9 mouse cellular contexts compared by ENCODE assay signal in genomic region chr5:138993371-138994107, GRCm38 (mm10). TPM values are rescaled to one million over a fixed set of nuclear protein-coding genes. Genes with fewer than 3 reads are reported as not detected.
A peak's percentile ranks its signal among the peaks of the same experiment; 100 is the strongest.
DNase-seq lines count a peak whose midpoint lies in the region; ATAC-seq and TF ChIP-seq lines count a peak whose summit lies in the region.
"Had no signal": no experiment of that assay in that cellular context is flagged by ENCODE, and none has a peak within 500 bp of the region (broad histone marks: within the 10 kb centered on the region; RNA-seq: fewer than 3 reads in every experiment).

No protein-coding gene starts in this region.

- peak overlapping the region; percentile 94 for H3ac ChIP-seq in myocyte (ENCODE audit: control insufficient read depth, insufficient read length)

- H3K4me3 ChIP-seq in lung, embryonic 16.5 days (ENCODE audit: low read length) = peak overlapping the region; percentile 80
- peak overlapping the region; percentile 73 for H3K4me3 ChIP-seq in embryonic facial prominence, embryonic 14.5 days (ENCODE audit: low read depth, low read length)
- peak overlapping the region; percentile 88 for H3K4me3 ChIP-seq in intestine, embryonic 15.5 days (replicated peaks)
- peak overlapping the region; percentile 92 for H3K4me3 ChIP-seq in myocyte

- peaks cover 51% of the 10 kb centered on the region for H3K79me2 ChIP-seq in myocyte (ENCODE audit: control insufficient read depth, insufficient read depth)

- no peak for TF ChIP-seq POLR2A in myocyte (IDR thresholded peaks at IDR 0.05; ENCODE audit: insufficient read length, low read depth)

- H3K4me1 ChIP-seq in lung, embryonic 16.5 days (replicated peaks; ENCODE audit: control insufficient read depth, insufficient read depth, low read length) = peaks cover 76% of the 10 kb centered on the region
- peaks cover 50% of the 10 kb centered on the region for H3K4me1 ChIP-seq in embryonic facial prominence, embryonic 14.5 days (ENCODE audit: control insufficient read depth, insufficient read depth, low read length)
- peaks cover 62% of the 10 kb centered on the region for H3K4me1 ChIP-seq in intestine, embryonic 15.5 days (replicated peaks)

- peak overlapping the region; percentile 88 for H3K9ac ChIP-seq in lung, embryonic 16.5 days (ENCODE audit: low read length)
- peak overlapping the region; percentile 78 for H3K9ac ChIP-seq in embryonic facial prominence, embryonic 14.5 days (ENCODE audit: low read depth, low read length)
- H3K9ac ChIP-seq in intestine, embryonic 15.5 days = peak overlapping the region; percentile 91

- 1% methylated on average over 37 of the region's 40 CpGs for WGBS in lung, embryonic 16.5 days
- WGBS in embryonic facial prominence, embryonic 14.5 days = 1% methylated on average over 29 of the region's 40 CpGs
- under 1% methylated on average over 40 of the region's 40 CpGs for WGBS in intestine, embryonic 15.5 days

- H3K9me3 ChIP-seq in lung, embryonic 16.5 days (ENCODE audit: control insufficient read depth, low read length) = no peaks in the 10 kb centered on the region
- no peaks in the 10 kb centered on the region for H3K9me3 ChIP-seq in embryonic facial prominence, embryonic 14.5 days (ENCODE audit: control insufficient read depth, low read length)
- no peaks in the 10 kb centered on the region for H3K9me3 ChIP-seq in intestine, embryonic 15.5 days

- DNase-seq in lung, postnatal 14 days = no peak
- peak; percentile 48 for DNase-seq in embryonic facial prominence, embryonic 14.5 days (ENCODE audit: low spot score)
- DNase-seq in layer of hippocampus, adult 9-11 months = no peak
- DNase-seq in gastrocnemius, adult 18-20 months (ENCODE audit: low spot score) = no peak
- no peak for DNase-seq in cerebellum, postnatal 4 days (ENCODE audit: low spot score in 2 of 2)

- H3K27ac ChIP-seq in lung, embryonic 16.5 days (ENCODE audit: low read length) = peak overlapping the region; percentile 97
- peak overlapping the region; percentile 92 for H3K27ac ChIP-seq in embryonic facial prominence, embryonic 14.5 days (replicated peaks; ENCODE audit: low read depth, low read length)
- H3K27ac ChIP-seq in intestine, embryonic 15.5 days = peak overlapping the region; percentile 98

- peaks cover 40% of the 10 kb centered on the region for H3K27me3 ChIP-seq in lung, embryonic 16.5 days (ENCODE audit: control insufficient read depth, insufficient read depth, low read depth, low read length)
- H3K27me3 ChIP-seq in embryonic facial prominence, embryonic 14.5 days (replicated peaks; ENCODE audit: control insufficient read depth, insufficient read depth, low read length) = peaks cover 66% of the 10 kb centered on the region
- H3K27me3 ChIP-seq in intestine, embryonic 15.5 days (replicated peaks) = peaks cover 14% of the 10 kb centered on the region
- H3K27me3 ChIP-seq in myocyte (ENCODE audit: control insufficient read depth, insufficient read depth, insufficient read length) = no peaks in the 10 kb centered on the region

- no peak for ATAC-seq in lung, embryonic 16.5 days (ENCODE audit: low read depth)
- no peak for ATAC-seq in embryonic facial prominence, embryonic 14.5 days (ENCODE audit: low read depth)
- ATAC-seq in intestine, embryonic 15.5 days = no peak

- H3K4me2 ChIP-seq in lung, embryonic 16.5 days (ENCODE audit: low read depth, low read length) = peak overlapping the region; percentile 88
- peak overlapping the region; percentile 89 for H3K4me2 ChIP-seq in embryonic facial prominence, embryonic 14.5 days (ENCODE audit: low read depth, low read length)
- H3K4me2 ChIP-seq in intestine, embryonic 15.5 days (replicated peaks) = peak overlapping the region; percentile 92
- peak overlapping the region; percentile 86 for H3K4me2 ChIP-seq in myocyte (ENCODE audit: low read depth)

- H3K36me3 ChIP-seq in lung, embryonic 16.5 days (ENCODE audit: control insufficient read depth, insufficient read depth, low read length) = no peaks in the 10 kb centered on the region
- no peaks in the 10 kb centered on the region for H3K36me3 ChIP-seq in embryonic facial prominence, embryonic 14.5 days (ENCODE audit: control insufficient read depth, insufficient read depth, low read length)
- H3K36me3 ChIP-seq in intestine, embryonic 15.5 days = peaks cover 4% of the 10 kb centered on the region; the same call in 1 of the 2 replicates
- no peaks in the 10 kb centered on the region for H3K36me3 ChIP-seq in myocyte (ENCODE audit: control insufficient read depth, insufficient read depth)

TF ChIP-seq in myocyte, 11 proteins besides CTCF, POLR2A, EP300 and RAD21:
- TF ChIP-seq USF1 (IDR thresholded peaks at IDR 0.05; ENCODE audit: low read depth) = no peak
- no peak for TF ChIP-seq TCF3 (IDR thresholded peaks at IDR 0.05; ENCODE audit: insufficient read length, low read depth)
- TF ChIP-seq MYOD1 (IDR thresholded peaks at IDR 0.05; ENCODE audit: control insufficient read depth in 1 of 3, insufficient read length in 2 of 3, low read depth in 2 of 3) = no peak
- TF ChIP-seq CEBPB (IDR thresholded peaks at IDR 0.05; ENCODE audit: insufficient read depth, poor library complexity, severe bottlenecking) = no peak
- no peak for TF ChIP-seq SRF (IDR thresholded peaks at IDR 0.05; ENCODE audit: control insufficient read depth, insufficient read length, low read depth)
- no peak for TF ChIP-seq MAX (IDR thresholded peaks at IDR 0.05; ENCODE audit: low read depth)
- TF ChIP-seq TCF12 (IDR thresholded peaks at IDR 0.05; ENCODE audit: insufficient read depth, poor library complexity, severe bottlenecking) = no peak
- TF ChIP-seq REST (IDR thresholded peaks at IDR 0.05; ENCODE audit: insufficient read depth, insufficient read length) = no peak
- TF ChIP-seq E2F4 (IDR thresholded peaks at IDR 0.05; ENCODE audit: insufficient read depth) = no peak
- no peak for TF ChIP-seq MYOG (IDR thresholded peaks at IDR 0.05; ENCODE audit: control insufficient read depth in 1 of 3, insufficient read depth in 1 of 3, insufficient read length in 2 of 3, low read depth in 2 of 3)
- TF ChIP-seq POLR2AphosphoS2 (IDR thresholded peaks at IDR 0.05; ENCODE audit: insufficient read length, low read depth) = no peak

RNA-seq across cellular contexts. Expression of gene Pdgfa, which starts 3.6 kb away (rescaled TPM):
- polyA plus RNA-seq in lung, embryonic 16.5 days (2015; fragmentation: Nextera tagmentation; extraction: Ambion mirVana) = 56.7 and 58.2 TPM in 2 replicates
- polyA plus RNA-seq in embryonic facial prominence, embryonic 14.5 days (2014; fragmentation: Nextera tagmentation; extraction: Ambion mirVana) = 65.7 and 73.2 TPM in 2 replicates
- 48.5 and 48.8 TPM in 2 replicates for polyA plus RNA-seq in intestine, embryonic 15.5 days (2015; fragmentation: Nextera tagmentation; extraction: Ambion mirVana)
- polyA plus RNA-seq in myocyte (2012; fragmentation: generic; extraction: Trizol) = 43.7 TPM
- total RNA-seq in gastrocnemius, adult 18-20 months (2021) = 10 to 100 TPM; 18.8 to 22.9 TPM
- total RNA-seq: neutrophil, adult 5-6 weeks had no signal
